Mouse (Mus musculus): ENCODE measurements at regions not wholly inside any gene's neighbourhood (a gene's known extent, or its start where the extent isn't known, plus 50 kb on each side); places are given as distances from the start of the nearest gene placed in this dataset.
"Not testable (repeated sequence)": the region's sequence is repeated elsewhere in the genome, so short reads cannot be mapped to it uniquely, and the experiment has no call there.

DNA sequence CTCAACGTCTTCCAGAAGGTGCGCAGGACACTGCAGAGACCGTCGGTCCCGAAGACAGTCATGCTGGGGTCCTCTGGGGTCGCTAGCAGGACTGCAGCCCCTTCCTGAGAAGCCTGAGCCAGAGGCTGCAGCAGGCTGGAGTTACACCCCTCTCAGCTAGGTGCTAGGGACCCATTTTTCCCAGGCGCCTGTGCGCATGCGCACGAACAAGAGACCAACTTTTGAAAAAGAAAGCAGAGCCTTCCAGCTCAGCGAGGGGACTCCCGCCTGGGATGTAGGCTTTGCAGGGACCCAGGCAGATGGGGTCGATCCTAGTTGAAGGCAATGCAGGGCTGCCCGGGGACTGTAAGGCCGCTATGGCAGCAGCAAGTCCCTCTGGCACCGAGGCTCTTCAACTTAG, 104.7 kb upstream of the Atg7 start:
- not testable (repeated sequence) for DNase-seq

DNA sequence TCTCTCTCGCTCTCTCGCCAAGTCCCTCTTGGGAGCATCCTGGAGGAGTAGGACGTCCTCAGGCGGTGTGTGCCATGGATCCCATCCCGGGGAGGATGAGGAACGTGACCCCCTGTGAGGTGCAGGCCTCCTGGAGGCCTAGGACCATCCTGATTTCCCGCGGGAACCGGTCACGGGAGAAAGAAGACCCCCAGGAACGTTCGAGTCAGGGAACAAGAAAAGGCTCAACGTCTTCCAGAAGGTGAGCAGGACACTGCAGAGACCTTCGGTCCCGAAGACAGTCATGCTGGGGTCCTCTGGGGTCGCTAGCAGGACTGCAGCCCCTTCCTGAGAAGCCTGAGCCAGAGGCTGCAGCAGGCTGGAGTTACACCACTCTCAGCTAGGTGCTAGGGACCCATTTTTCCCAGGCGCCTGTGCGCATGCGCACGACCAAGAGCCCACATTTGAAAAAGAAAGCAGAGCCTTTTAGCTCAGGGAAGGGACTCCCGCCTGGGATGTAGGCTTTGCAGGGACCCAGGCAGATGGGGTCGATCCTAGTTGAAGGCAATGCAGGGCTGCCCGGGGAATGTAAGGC, 92.7 kb upstream of the Atg7 start:
- peak; percentile 0 for DNase-seq

DNA sequence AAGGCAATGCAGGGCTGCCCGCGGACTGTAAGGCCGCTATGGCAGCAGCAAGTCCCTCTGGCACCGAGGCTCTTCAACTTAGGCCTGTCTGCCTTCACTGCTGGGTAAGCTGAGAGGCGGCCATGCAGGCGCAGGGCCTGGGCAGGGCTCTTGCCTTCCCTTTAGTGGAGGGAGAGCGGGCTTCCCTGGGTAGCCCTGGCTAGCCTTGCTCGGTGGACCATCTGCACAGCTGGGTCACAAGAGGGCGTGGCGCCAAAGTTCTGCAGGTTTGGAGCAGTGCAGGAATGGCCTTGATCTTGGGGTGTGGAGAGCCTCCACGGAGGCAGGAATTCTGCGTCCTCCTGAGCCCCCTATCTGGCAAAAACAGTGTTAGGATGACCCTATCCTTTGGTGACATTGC, 89.8 kb upstream of the Atg7 start:
- not testable (repeated sequence) for DNase-seq

DNA sequence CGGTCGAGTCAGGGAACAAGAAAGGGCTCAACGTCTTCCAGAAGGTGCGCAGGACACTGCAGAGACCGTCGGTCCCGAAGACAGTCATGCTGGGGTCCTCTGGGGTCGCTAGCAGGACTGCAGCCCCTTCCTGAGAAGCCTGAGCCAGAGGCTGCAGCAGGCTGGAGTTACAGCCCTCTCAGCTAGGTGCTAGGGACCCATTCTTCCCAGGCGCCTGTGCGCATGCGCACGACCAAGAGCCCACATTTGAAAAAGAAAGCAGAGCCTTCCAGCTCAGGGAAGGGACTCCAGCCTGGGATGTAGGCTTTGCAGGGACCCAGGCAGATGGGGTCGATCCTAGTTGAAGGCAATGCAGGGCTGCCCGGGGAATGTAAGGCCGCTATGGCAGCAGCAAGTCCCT, 87.7 kb upstream of the Atg7 start:
- DNase-seq: peak; percentile 69

DNA sequence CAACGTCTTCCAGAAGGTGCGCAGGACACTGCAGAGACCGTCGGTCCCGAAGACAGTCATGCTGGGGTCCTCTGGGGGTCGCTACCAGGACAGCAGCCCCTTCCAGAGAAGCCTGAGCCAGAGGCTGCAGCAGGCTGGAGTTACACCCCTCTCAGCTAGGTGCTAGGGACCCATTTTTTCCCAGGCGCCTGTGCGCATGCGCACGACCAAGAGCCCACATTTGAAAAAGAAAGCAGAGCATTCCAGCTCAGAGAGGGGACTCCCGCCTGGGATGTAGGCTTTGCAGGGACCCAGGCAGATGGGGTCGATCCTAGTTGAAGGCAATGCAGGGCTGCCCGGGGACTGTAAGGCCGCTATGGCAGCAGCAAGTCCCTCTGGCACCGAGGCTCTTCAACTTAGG, 65.6 kb upstream of the Atg7 start:
- DNase-seq: peak; percentile 78
